Mouse (Mus musculus) myocyte (in vitro differentiated cells): ENCODE results near the gene B130006D01Rik. TPM values are rescaled to one million over a fixed set of nuclear protein-coding genes. Genes with fewer than 3 reads are reported as not detected.

ENCODE experiments used
- H3K27me3 ChIP-seq: one replicate; pipeline ENCODE4 v1.6.1; 2011; ENCODE audit not compliant: control insufficient read depth, insufficient read depth, insufficient read length
- H3K36me3 ChIP-seq: one replicate; pipeline ENCODE4 v1.6.1; 2011; ENCODE audit not compliant: control insufficient read depth, insufficient read depth
- H3K4me2 ChIP-seq: one replicate; pipeline ENCODE4 v1.6.1; 2011; ENCODE audit warnings: low read depth, control low read depth
- H3K4me3 ChIP-seq: one replicate; pipeline ENCODE4 v1.5.1; 2011; ENCODE audit warnings: mild to moderate bottlenecking, control low read depth, moderate library complexity
- H3K79me2 ChIP-seq: one replicate; pipeline ENCODE4 v1.6.1; 2011; ENCODE audit not compliant: control insufficient read depth, insufficient read depth
- H3ac ChIP-seq: one replicate; pipeline ENCODE4 v1.6.1; 2011; ENCODE audit not compliant: control insufficient read depth, insufficient read length
- CEBPB ChIP-seq: IDR thresholded peaks from 2 replicates; pipeline ENCODE4 v1.6.1; 2011; ENCODE audit warnings: mild to moderate bottlenecking, moderate library complexity; ENCODE audit not compliant: poor library complexity, insufficient read depth, severe bottlenecking
- E2F4 ChIP-seq: IDR thresholded peaks from one replicate; pipeline ENCODE4 v1.6.1; 2011; ENCODE audit warnings: mild to moderate bottlenecking, control low read depth, moderate library complexity; ENCODE audit not compliant: insufficient read depth
- MAX ChIP-seq: IDR thresholded peaks from one replicate; pipeline ENCODE4 v1.6.1; 2011; ENCODE audit warnings: low read depth, mild to moderate bottlenecking, control low read depth
- MYOD1 ChIP-seq, 3 experiments: IDR thresholded peaks; one replicate each; pipeline ENCODE4 v1.6.1; 2011; ENCODE audit warnings: control low read depth in 2 of 3, low read depth in 2 of 3, mild to moderate bottlenecking in 2 of 3, moderate library complexity in 1 of 3; ENCODE audit not compliant: insufficient read length in 2 of 3, control insufficient read depth in 1 of 3
- MYOG ChIP-seq, 3 experiments: IDR thresholded peaks; one replicate each; pipeline ENCODE4 v1.6.1; 2011; ENCODE audit warnings: control low read depth in 2 of 3, low read depth in 2 of 3, mild to moderate bottlenecking in 2 of 3; ENCODE audit not compliant: insufficient read length in 2 of 3, control insufficient read depth in 1 of 3, insufficient read depth in 1 of 3
- POLR2A ChIP-seq: IDR thresholded peaks from one replicate; pipeline ENCODE4 v1.6.1; 2011; ENCODE audit warnings: low read depth, mild to moderate bottlenecking, control low read depth, moderate library complexity; ENCODE audit not compliant: insufficient read length
- POLR2AphosphoS2 ChIP-seq: IDR thresholded peaks from one replicate; pipeline ENCODE4 v1.6.1; 2011; ENCODE audit warnings: low read depth, control low read depth; ENCODE audit not compliant: insufficient read length
- REST ChIP-seq: IDR thresholded peaks from one replicate; pipeline ENCODE4 v1.6.1; 2011; ENCODE audit warnings: mild to moderate bottlenecking, control low read depth, moderate library complexity; ENCODE audit not compliant: insufficient read depth, insufficient read length
- SRF ChIP-seq: IDR thresholded peaks from one replicate; pipeline ENCODE4 v1.6.1; 2011; ENCODE audit warnings: low read depth; ENCODE audit not compliant: control insufficient read depth, insufficient read length
- TCF12 ChIP-seq: IDR thresholded peaks from one replicate; pipeline ENCODE4 v1.6.1; 2011; ENCODE audit warnings: mild to moderate bottlenecking, control low read depth; ENCODE audit not compliant: poor library complexity, insufficient read depth, severe bottlenecking
- TCF3 ChIP-seq: IDR thresholded peaks from one replicate; pipeline ENCODE4 v1.6.1; 2011; ENCODE audit warnings: low read depth, control low read depth; ENCODE audit not compliant: insufficient read length
- USF1 ChIP-seq: IDR thresholded peaks from one replicate; pipeline ENCODE4 v1.6.1; 2011; ENCODE audit warnings: low read depth, mild to moderate bottlenecking, control low read depth, moderate library complexity
- polyA plus RNA-seq: library from polyadenylated mRNA; unstranded; fragments of >200 nt; fragmentation: generic; extraction: Trizol; gene quantifications from one replicate; pipeline ENCODE4 v1.2.1, GENCODE M21; 2012; ENCODE audit warnings: missing spikeins

B130006D01Rik gene
- polyA plus RNA-seq, 1 experiment: 0.02 TPM

DNA sequence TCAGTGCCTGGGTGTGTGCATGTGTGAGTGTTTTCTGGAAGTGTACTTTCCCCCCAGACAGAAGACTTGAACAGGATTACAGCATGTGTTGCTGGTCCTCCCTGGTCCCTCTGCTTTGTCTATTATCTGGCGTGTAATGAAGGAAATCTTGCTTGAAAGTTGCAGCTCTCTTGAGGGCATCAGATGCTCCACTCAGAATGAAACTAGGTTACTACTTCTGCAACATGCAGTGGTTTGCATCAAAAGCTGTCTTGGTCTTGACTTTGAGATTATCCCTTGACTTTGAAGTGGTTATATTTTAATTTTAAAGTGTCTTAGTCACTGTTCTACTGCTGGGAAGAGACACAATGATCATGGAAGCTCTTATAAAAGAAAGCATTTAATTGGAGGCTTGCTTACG, 11.1 kb downstream of the B130006D01Rik start:
- H3K79me2 ChIP-seq: no peaks in the 10 kb centered on the region
- no peaks in the 10 kb centered on the region for H3K36me3 ChIP-seq
- no peak for TF ChIP-seq MYOG (IDR thresholded peaks at IDR 0.05; ENCODE audit: control insufficient read depth in 1 of 3, insufficient read depth in 1 of 3, insufficient read length in 2 of 3, low read depth in 2 of 3)
- no peak for TF ChIP-seq POLR2A
- no peak for TF ChIP-seq TCF3
- TF ChIP-seq MYOD1 (IDR thresholded peaks at IDR 0.05; ENCODE audit: control insufficient read depth in 1 of 3, insufficient read length in 2 of 3, low read depth in 2 of 3): no peak
- no peak for TF ChIP-seq E2F4
- TF ChIP-seq CEBPB: no peak
- TF ChIP-seq POLR2AphosphoS2: no peak
- no peak for TF ChIP-seq MAX
- TF ChIP-seq REST: no peak
- no peaks in the 10 kb centered on the region for H3K27me3 ChIP-seq
- H3ac ChIP-seq: no peak overlapping the region
- H3K4me3 ChIP-seq: no peak overlapping the region
- H3K4me2 ChIP-seq: no peak overlapping the region

DNA sequence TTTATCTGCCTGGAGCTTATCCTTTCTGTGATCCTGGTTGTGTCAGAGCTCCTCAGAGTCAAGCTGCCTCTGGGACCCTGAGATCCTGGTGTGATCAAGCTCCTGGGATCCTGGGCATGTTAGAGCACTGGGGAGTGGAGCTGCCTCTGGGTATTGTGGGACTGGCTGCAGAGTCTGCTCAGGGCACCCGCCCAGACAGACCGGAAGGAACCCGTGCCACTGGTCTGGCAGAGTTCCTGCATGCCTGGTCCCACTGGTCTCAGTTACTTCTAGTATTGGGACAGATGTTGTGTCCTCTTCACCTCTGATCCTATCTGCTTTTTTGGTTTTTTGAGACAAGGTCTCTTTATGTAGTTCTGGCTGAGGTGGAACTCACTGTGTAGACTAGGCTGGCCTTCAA, 14.4 kb downstream of the B130006D01Rik start:
- Histone ChIP-seq H3K4me2 (peak overlapping the region; percentile 12), H3ac (no peak overlapping the region), H3K79me2 (no peaks in the 10 kb centered on the region), H3K36me3 (no peaks in the 10 kb centered on the region), H3K4me3 (no peak overlapping the region), H3K27me3 (no peaks in the 10 kb centered on the region)
- TF ChIP-seq USF1 (no peak), MYOG (IDR thresholded peaks at IDR 0.05; ENCODE audit: control insufficient read depth in 1 of 3, insufficient read depth in 1 of 3, insufficient read length in 2 of 3, low read depth in 2 of 3) (no peak), MYOD1 (IDR thresholded peaks at IDR 0.05; ENCODE audit: control insufficient read depth in 1 of 3, insufficient read length in 2 of 3, low read depth in 2 of 3) (no peak), TCF3 (no peak), MAX (no peak), TCF12 (no peak), POLR2A (no peak), E2F4 (no peak), POLR2AphosphoS2 (no peak)

DNA sequence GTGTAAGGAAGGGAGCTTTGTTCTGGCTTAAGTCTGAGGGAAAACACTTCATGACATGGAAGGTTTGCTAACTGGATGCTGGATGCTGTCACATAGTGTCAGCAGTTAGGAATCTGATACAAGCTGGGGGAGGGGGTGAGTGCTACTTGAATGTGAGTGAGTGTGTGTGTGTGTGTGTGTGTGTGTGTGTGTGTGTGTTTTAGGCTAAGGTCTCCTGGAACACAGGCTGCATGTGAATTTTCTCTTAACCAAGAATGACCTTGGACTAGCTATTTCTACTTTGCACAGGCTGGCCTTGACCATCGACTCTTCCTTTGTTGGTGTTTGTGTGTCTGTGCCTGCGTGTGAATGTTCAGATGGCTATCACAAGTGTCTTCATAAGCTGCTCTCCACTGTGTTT, 21.1 kb downstream of the B130006D01Rik start:
- no peak overlapping the region for H3ac ChIP-seq
- H3K36me3 ChIP-seq: no peaks in the 10 kb centered on the region
- H3K4me3 ChIP-seq: no peak overlapping the region
- TF ChIP-seq POLR2A (no peak), MYOG (IDR thresholded peaks at IDR 0.05; ENCODE audit: control insufficient read depth in 1 of 3, insufficient read depth in 1 of 3, insufficient read length in 2 of 3, low read depth in 2 of 3) (no peak), CEBPB (no peak), E2F4 (no peak), MYOD1 (IDR thresholded peaks at IDR 0.05; ENCODE audit: control insufficient read depth in 1 of 3, insufficient read length in 2 of 3, low read depth in 2 of 3) (no peak), TCF12 (no peak), MAX (no peak), POLR2AphosphoS2 (no peak), TCF3 (no peak), SRF (no peak), REST (no peak), USF1 (no peak)
- no peaks in the 10 kb centered on the region for H3K27me3 ChIP-seq
- no peak overlapping the region for H3K4me2 ChIP-seq
- H3K79me2 ChIP-seq: no peaks in the 10 kb centered on the region

- H3K36me3 ChIP-seq: no peaks in the 10 kb centered on the region
- H3K27me3 ChIP-seq: no peaks in the 10 kb centered on the region
- H3K4me2 ChIP-seq: no peak overlapping the region
- TF ChIP-seq MYOD1 (IDR thresholded peaks at IDR 0.05; ENCODE audit: control insufficient read depth in 1 of 3, insufficient read length in 2 of 3, low read depth in 2 of 3) (no peak), POLR2AphosphoS2 (no peak), REST (no peak), TCF12 (no peak), SRF (no peak), POLR2A (no peak), E2F4 (no peak), USF1 (no peak), MAX (no peak), TCF3 (no peak), CEBPB (no peak), MYOG (IDR thresholded peaks at IDR 0.05; ENCODE audit: control insufficient read depth in 1 of 3, insufficient read depth in 1 of 3, insufficient read length in 2 of 3, low read depth in 2 of 3) (no peak)
- H3ac ChIP-seq: no peak overlapping the region
- no peak overlapping the region for H3K4me3 ChIP-seq
- H3K79me2 ChIP-seq: no peaks in the 10 kb centered on the region
Measured at GRCm38 (mm10) chr11:95746821-95747220, 23.4 kb downstream of the B130006D01Rik start.

DNA sequence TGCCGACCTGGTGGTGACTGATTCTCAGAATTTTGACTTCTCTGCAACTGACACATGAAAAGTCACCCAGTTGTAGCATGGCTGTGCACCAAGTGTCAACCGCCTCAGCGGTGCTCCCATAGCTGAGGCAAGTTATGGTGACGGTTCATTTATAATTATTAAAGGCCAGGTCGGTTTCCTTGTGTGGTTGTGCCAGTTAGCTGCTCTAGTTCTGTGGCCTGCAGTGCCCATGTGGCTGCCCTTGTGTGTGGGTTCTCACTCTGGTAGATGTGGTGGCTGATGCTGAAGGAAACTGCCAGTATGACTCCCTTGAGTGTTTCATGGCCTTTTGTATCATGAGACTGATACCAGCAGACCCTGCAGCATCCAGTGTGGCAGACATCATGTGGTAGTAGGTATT, 24.9 kb downstream of the B130006D01Rik start:
- no peaks in the 10 kb centered on the region for H3K27me3 ChIP-seq
- TF ChIP-seq CEBPB (no peak), E2F4 (no peak), SRF (no peak), REST (no peak), USF1 (no peak), MYOG (IDR thresholded peaks at IDR 0.05; ENCODE audit: control insufficient read depth in 1 of 3, insufficient read depth in 1 of 3, insufficient read length in 2 of 3, low read depth in 2 of 3) (no peak), POLR2AphosphoS2 (no peak), TCF12 (no peak), MAX (no peak), MYOD1 (IDR thresholded peaks at IDR 0.05; ENCODE audit: control insufficient read depth in 1 of 3, insufficient read length in 2 of 3, low read depth in 2 of 3) (no peak), TCF3 (no peak), POLR2A (no peak)
- H3K36me3 ChIP-seq: no peaks in the 10 kb centered on the region
- no peak overlapping the region for H3ac ChIP-seq
- H3K4me2 ChIP-seq: no peak overlapping the region
- no peaks in the 10 kb centered on the region for H3K79me2 ChIP-seq
- no peak overlapping the region for H3K4me3 ChIP-seq
